Mouse (Mus musculus) kidney, embryonic 14.5 days (tissue): Measurements from ENCODE around the gene Ccdc122. TPM values are rescaled to one million over a fixed set of nuclear protein-coding genes. Genes with fewer than 3 reads are reported as not detected.
"Not testable (repeated sequence)": the region's sequence is repeated elsewhere in the genome, so short reads cannot be mapped to it uniquely, and the experiment has no call there.

Source experiments
- ATAC-seq: fragments of 200-750 bp; cut with Nextera tagmentation; 2 replicates; pipeline ENCODE4 v1.8.0; 2017; ENCODE audit warnings: moderate number of reproducible peaks, mild to moderate bottlenecking, moderate TSS enrichment, moderate library complexity; ENCODE audit not compliant: low FRiP score, low TSS enrichment
- H3K27ac ChIP-seq: fragments of 300-500 bp; sonication (generic); 2 replicates; pipeline ENCODE4 v1.5.1; 2014; ENCODE audit warnings: low read depth, mild to moderate bottlenecking, low read length, moderate library complexity, mixed read lengths
- H3K27me3 ChIP-seq: fragments of 300-500 bp; sonication (generic); 2 replicates; pipeline ENCODE4 v1.6.1; 2014; ENCODE audit warnings: mild to moderate bottlenecking, low read length; ENCODE audit not compliant: control insufficient read depth, insufficient read depth
- H3K36me3 ChIP-seq: fragments of 300-500 bp; sonication (generic); 2 replicates; pipeline ENCODE4 v1.6.1; 2014; ENCODE audit warnings: low read length, mixed read lengths; ENCODE audit not compliant: control insufficient read depth, insufficient read depth
- H3K4me1 ChIP-seq: fragments of 300-500 bp; sonication (generic); 2 replicates; pipeline ENCODE4 v1.6.1; 2014; ENCODE audit warnings: low read length, mixed read lengths; ENCODE audit not compliant: control insufficient read depth, insufficient read depth
- H3K4me2 ChIP-seq: fragments of 300-500 bp; sonication (generic); replicated peaks from 2 replicates; pipeline ENCODE4 v1.6.1; 2014; ENCODE audit warnings: low read depth, mild to moderate bottlenecking, low read length
- H3K4me3 ChIP-seq: fragments of 300-500 bp; sonication (generic); 2 replicates; pipeline ENCODE4 v1.5.1; 2014; ENCODE audit warnings: mild to moderate bottlenecking, low read length
- H3K9ac ChIP-seq: fragments of 300-500 bp; sonication (generic); 2 replicates; pipeline ENCODE4 v1.6.1; 2014; ENCODE audit warnings: low read depth, mild to moderate bottlenecking, low read length, moderate library complexity
- H3K9me3 ChIP-seq: fragments of 300-500 bp; sonication (generic); 2 replicates; pipeline ENCODE4 v1.6.1; 2016; ENCODE audit warnings: low read length; ENCODE audit not compliant: control insufficient read depth
- WGBS: fragments of 180-500 bp; shearing (Covaris S2); extraction: QIAGEN DNeasy Blood & Tissue Kit; methylation state at CpG from one replicate; pipeline ENCODE4 v1.1.7; 2014; 5-methylcytosine and 5-hydroxymethylcytosine counted together
- polyA plus RNA-seq: library from polyadenylated mRNA; unstranded; fragments of >200 nt; fragmentation: Nextera tagmentation; extraction: Ambion mirVana; gene quantifications from 2 replicates; pipeline ENCODE4 v1.2.1, GENCODE M21; 2014

Ccdc122 gene
- polyA plus RNA-seq, 1 experiment from 2014 or later: 1.7 TPM

GRCm38 (mm10) chr14:77069361-77069760 lies 32.8 kb downstream of the Ccdc122 start:
- 86% methylated on average over 1 of the region's 1 CpGs for WGBS
- Histone ChIP-seq H3K27me3 (no peaks in the 10 kb centered on the region), H3K4me2 (no peak overlapping the region), H3K9ac (no peak overlapping the region), H3K4me1 (no peaks in the 10 kb centered on the region), H3K36me3 (no peaks in the 10 kb centered on the region), H3K9me3 (no peaks in the 10 kb centered on the region), H3K27ac (no peak overlapping the region), H3K4me3 (no peak overlapping the region)
- no peak for ATAC-seq

GRCm38 (mm10) chr14:77081248-77081647 lies 44.7 kb downstream of the Ccdc122 start:
- H3K27me3 ChIP-seq: no peaks in the 10 kb centered on the region
- H3K4me1 ChIP-seq: no peaks in the 10 kb centered on the region
- H3K4me3 ChIP-seq: no peak overlapping the region
- WGBS: 93% methylated on average over 5 of the region's 5 CpGs
- H3K27ac ChIP-seq: no peak overlapping the region
- no peak for ATAC-seq
- H3K4me2 ChIP-seq: no peak overlapping the region
- H3K9ac ChIP-seq: no peak overlapping the region
- H3K9me3 ChIP-seq: no peaks in the 10 kb centered on the region
- no peaks in the 10 kb centered on the region for H3K36me3 ChIP-seq

- no peaks in the 10 kb centered on the region for H3K4me1 ChIP-seq
- 78% methylated on average over 2 of the region's 2 CpGs for WGBS
- H3K4me3 ChIP-seq: no peak overlapping the region
- no peak overlapping the region for H3K4me2 ChIP-seq
- no peak for ATAC-seq
- no peaks in the 10 kb centered on the region for H3K9me3 ChIP-seq
- H3K9ac ChIP-seq: no peak overlapping the region
- H3K27me3 ChIP-seq: no peaks in the 10 kb centered on the region
- no peak overlapping the region for H3K27ac ChIP-seq
- no peaks in the 10 kb centered on the region for H3K36me3 ChIP-seq
These were observed 63.7 kb downstream of the Ccdc122 start for GRCm38 (mm10) chr14:77100285-77100684.

GRCm38 (mm10) chr14:77110622-77111021 lies 74.0 kb downstream of the Ccdc122 start:
- H3K9me3 ChIP-seq, ATAC-seq, H3K9ac ChIP-seq, H3K4me2 ChIP-seq, H3K27me3 ChIP-seq, H3K4me3 ChIP-seq, H3K27ac ChIP-seq, H3K36me3 ChIP-seq, H3K4me1 ChIP-seq: not testable (repeated sequence)
- 87% methylated on average over 5 of the region's 5 CpGs for WGBS

GRCm38 (mm10) chr14:77130612-77131011 lies 94.0 kb downstream of the Ccdc122 start:
- no peak overlapping the region for H3K9ac ChIP-seq
- no peak overlapping the region for H3K27ac ChIP-seq
- H3K4me3 ChIP-seq: no peak overlapping the region
- H3K4me2 ChIP-seq: no peak overlapping the region
- WGBS: 92% methylated on average over 5 of the region's 5 CpGs
- H3K36me3 ChIP-seq: no peaks in the 10 kb centered on the region
- no peaks in the 10 kb centered on the region for H3K4me1 ChIP-seq
- H3K9me3 ChIP-seq: no peaks in the 10 kb centered on the region
- ATAC-seq: no peak
- no peaks in the 10 kb centered on the region for H3K27me3 ChIP-seq

GRCm38 (mm10) chr14:77136936-77137335 lies 100.4 kb downstream of the Ccdc122 start:
- Histone ChIP-seq H3K27ac (no peak overlapping the region), H3K4me2 (no peak overlapping the region), H3K36me3 (no peaks in the 10 kb centered on the region), H3K4me1 (no peaks in the 10 kb centered on the region), H3K4me3 (no peak overlapping the region), H3K9ac (no peak overlapping the region), H3K27me3 (no peaks in the 10 kb centered on the region), H3K9me3 (no peaks in the 10 kb centered on the region)
- no peak for ATAC-seq
- WGBS: 60% methylated on average over 6 of the region's 6 CpGs

- Histone ChIP-seq H3K4me3 (no peak overlapping the region), H3K27me3 (no peaks in the 10 kb centered on the region), H3K27ac (no peak overlapping the region), H3K4me1 (no peaks in the 10 kb centered on the region), H3K9me3 (no peaks in the 10 kb centered on the region), H3K4me2 (no peak overlapping the region; the same call in 1 of the 2 replicates), H3K36me3 (no peaks in the 10 kb centered on the region), H3K9ac (no peak overlapping the region)
- 31% methylated on average over 17 of the region's 17 CpGs for WGBS
- ATAC-seq: 0 out of 2 replicates have a peak, but pooled peaks have one; percentile 64
These were observed 105.0 kb downstream of the Ccdc122 start for GRCm38 (mm10) chr14:77141324-77142282.

- Histone ChIP-seq H3K27me3 (no peaks in the 10 kb centered on the region), H3K4me1 (no peaks in the 10 kb centered on the region), H3K4me3 (no peak overlapping the region), H3K9me3 (no peaks in the 10 kb centered on the region), H3K27ac (no peak overlapping the region), H3K4me2 (no peak overlapping the region), H3K9ac (no peak overlapping the region), H3K36me3 (no peaks in the 10 kb centered on the region)
- 86% methylated on average over 4 of the region's 4 CpGs for WGBS
- ATAC-seq: no peak
These were observed 108.5 kb downstream of the Ccdc122 start for GRCm38 (mm10) chr14:77145103-77145502.

- Histone ChIP-seq H3K27me3 (no peaks in the 10 kb centered on the region), H3K9ac (no peak overlapping the region), H3K27ac (no peak overlapping the region), H3K36me3 (no peaks in the 10 kb centered on the region), H3K9me3 (no peaks in the 10 kb centered on the region), H3K4me3 (no peak overlapping the region), H3K4me1 (no peaks in the 10 kb centered on the region), H3K4me2 (no peak overlapping the region)
- 97% methylated on average over 1 of the region's 1 CpGs for WGBS
- ATAC-seq: no peak
These were observed 111.1 kb downstream of the Ccdc122 start for GRCm38 (mm10) chr14:77147635-77148034.
